Mouse (Mus musculus): ENCODE measurements around the gene Pcyox1.
A peak's percentile ranks its signal among the peaks of the same experiment; 100 is the strongest.

Gene Pcyox1

DNA sequence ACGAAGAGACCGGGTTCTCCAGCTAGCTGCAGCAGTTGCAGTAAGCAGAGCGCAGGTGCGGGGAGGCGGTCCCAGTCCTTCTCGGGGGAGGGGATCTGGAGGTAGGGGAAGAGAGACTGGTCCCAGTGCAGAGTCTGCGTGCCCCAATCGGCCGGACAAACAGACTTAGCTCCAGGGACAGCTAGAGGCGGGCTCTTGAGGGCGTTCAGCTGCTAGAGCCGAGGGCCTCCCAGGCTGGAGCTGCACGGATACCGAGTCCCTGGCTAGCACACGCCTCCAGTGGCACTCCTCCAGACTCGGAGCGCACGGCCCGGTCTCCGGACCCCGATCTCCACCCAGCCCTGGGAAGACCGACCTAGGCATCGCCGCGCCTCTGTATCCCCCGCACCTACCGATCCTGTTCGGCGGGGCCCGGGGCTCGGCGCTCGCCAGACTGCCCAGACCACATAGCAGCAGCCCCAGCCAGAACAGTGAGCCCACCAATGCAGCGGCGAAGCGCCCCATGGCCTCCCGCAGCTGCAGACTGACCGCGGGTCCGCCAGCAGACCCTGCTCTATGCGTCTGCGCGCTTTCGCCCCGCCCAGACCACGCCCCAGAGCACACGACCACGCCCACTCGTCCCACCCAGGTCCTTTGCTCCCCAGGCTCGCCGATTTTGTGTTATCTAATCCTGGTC is at the start of gene Pcyox1:
Gene Pcyox1, minus strand, starts transcription at position 574 of the 676 bp plus-strand sequence.
- peak; percentile 89 for DNase-seq (ENCODE audit: low read depth)

DNA sequence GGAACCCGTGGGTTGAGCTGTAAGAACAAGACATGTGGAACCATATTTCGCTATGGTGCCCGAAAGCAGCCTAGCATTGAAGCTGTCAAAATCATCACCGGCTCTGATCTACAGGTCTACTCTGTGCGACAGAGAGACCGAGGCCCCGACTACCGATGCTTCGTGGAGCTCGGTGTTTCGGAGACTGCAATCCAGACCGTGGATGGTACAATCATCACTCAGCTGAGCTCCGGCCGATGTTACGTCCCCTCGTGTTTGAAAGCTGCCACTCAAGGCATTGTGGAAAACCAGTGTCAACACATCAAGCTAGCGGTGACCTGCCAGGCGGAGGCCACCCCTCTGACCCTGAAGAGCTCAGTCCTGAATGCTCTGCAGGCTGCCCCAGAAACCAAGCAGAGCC is 48.6 kb upstream of the Pcyox1 start:
- no peak for DNase-seq (ENCODE audit: low read depth)

DNA sequence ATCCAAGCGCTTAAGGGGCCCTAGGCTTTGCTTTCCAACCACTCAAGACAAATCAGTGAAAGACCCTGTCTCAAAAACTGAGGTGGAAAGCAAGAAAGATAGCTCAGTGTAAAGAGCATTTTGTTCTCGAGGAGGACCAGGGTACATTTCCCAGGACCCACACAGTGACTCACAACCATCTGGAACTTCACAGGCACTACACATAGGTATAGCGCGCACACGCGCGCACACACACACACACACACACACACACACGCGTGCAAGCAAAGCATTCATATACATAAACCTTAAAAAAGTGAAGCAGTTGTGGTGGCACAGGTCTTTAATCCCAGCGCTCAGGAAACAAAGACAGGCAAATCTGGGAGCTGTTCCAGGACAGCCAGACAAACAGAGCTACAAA is 44.6 kb upstream of the Pcyox1 start:
- no peak for DNase-seq (ENCODE audit: low read depth)

DNA sequence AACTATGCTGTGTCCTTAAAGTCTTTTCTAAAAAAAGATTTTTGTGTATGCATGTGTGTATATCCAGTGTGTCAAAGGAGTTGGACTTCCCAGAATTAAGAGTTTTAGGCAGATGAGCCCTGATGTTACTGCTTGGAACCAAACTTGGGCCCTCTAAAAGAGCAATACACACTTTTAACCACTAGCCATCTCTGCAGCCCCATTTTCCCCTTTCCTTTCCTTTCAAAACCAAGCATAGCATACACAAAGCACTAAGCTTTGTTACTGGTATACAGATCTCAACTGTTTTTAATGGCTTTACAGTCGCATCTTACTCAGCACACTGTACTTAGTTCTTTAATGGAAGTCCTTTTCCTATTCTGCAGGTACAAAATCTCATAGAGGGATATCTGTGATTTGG is 42.6 kb upstream of the Pcyox1 start:
- DNase-seq (ENCODE audit: low read depth) = peak; percentile 51

DNA sequence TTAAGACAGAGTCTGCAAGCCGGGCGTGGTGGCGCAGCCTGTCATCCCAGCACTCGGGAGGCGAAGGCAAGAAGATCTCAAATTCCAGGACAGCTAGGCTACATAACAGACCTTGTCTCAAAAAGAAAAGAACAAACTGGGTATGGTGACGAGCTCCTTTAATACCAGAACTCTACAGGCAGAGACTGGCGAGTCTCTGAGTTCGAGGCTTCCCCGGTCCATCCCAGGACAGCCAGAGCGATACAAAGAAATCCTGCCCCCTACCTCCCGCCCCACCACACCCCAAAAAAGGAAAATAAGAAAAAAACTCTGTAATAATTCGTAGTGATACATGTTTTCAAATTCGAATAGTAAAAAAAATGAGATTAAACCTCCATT is 42.2 kb upstream of the Pcyox1 start:
- no peak for DNase-seq (ENCODE audit: low read depth)

DNA sequence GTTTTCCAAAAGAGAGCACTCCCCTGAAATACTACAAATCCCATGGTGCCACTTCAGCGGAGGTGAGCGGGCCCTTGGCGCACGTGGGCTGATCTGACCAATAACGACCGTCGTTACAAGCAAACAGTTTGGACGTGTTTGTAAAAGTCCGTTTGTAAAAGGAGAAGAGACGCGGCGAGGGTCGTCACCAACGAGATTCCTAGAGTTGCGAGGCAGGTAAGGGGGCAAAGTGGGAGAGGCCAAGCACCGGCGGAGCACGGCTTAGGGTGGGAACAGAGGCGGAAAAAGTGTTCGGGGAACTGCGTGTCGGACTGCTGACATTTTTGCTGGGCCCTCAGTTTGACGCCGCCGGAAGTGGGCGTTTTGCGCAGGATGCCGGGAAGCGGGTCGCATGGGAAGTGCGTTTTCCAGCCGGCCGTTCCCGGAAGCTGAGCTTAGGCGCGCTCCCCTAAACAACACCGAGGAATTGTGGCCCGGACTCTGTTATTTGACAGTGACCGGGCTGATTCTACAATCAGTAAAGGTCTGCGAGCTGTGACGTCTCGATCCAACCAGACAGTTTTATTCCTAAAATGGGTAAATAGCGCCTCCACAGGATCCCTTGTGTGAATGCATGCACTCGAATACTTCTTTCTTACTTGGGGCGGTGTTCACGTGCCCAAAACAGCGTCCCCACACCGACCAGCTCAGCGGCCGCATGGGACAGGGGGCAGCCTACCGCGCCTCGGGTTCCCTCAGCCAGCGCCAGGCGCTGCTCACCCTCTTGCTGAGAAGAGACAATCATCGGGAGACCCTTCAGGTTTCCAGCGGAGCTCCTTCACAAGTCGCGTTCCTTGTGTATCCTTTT is 41.5 kb upstream of the Pcyox1 start, which contains the start of gene C87436:
Gene C87436, plus strand, starts transcription at position 103 of the 847 bp plus-strand sequence.
- DNase-seq (ENCODE audit: low read depth) = peak; percentile 99

DNA sequence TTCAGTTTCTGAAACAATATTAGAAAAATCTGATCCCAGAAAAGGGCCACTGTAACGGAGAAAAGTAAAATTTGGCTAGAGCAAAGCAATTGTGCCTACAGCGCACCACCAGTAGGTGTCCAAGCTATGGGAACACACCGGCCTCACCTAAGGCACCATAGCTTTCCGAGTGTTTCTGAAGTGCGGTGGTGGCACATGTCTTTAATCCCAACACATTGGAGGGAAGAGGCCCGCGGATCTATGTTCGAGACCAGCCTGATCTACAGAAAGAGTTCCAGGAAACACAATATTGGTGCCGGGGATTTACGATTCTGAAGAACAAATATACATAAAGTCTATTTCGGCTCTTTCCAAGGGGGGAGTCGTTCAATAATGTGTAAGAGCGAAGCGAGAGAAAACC is 40.8 kb upstream of the Pcyox1 start:
- DNase-seq (ENCODE audit: low read depth) = peak; percentile 87

DNA sequence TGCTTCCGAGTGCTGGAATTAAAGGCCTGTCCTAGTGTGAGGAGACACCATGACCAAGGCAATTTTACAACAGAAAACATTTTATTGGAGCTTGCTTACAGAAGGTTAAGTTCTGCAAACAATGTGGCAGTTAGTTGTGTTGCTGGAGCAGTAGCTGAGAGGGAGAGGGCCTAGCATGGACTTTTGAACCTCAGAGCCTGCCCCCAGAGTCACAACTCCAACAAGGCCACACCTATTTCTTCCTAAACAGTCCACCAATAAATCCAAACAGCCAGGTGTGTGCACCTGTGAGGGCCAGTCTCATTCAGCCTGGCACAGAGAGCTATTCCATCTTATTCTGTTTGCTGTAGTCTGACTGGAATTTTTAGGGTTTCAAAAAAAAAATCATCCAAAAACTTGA is 36.7 kb upstream of the Pcyox1 start:
- no peak for DNase-seq (ENCODE audit: low read depth)

DNA sequence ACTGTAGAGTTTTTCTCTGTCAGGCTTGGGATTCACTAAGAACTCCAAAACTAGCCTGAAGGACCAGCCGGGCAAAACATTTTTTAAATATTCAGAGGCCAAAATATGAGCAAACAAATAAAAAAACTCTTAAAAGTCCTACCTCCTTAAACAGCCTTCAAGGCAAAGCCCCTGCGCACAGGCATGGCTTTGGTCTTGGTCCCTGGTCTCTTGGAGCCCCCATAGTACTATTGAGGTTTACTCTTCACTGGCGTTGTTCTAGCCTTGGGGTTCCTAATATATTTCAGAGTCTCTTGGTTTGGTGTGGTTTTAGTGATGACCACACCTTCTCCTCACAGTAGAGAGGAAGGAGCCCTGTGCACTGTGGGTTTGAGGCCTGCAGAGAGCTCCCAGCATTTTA is 34.6 kb upstream of the Pcyox1 start:
- DNase-seq (ENCODE audit: low read depth) = no peak

DNA sequence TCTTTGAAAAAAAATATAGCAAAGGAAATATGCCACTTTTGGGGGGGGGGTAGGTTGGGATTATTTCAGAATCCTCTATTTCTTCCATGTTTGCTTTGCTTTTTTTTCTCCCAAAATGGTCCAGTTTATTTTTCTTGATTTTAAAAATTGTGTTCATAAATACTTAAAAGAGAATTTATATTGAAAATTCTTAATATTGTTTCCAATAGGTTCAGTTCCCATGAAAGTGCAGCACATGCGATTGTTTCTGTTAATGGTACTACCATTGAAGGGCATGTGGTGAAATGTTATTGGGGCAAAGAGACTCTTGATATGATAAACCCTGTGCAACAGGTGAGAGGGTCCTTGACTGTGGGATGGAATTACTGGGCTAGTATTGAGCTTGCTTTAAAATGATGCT is 29.4 kb upstream of the Pcyox1 start, which contains the start of gene Gm44790:
Gene Gm44790, plus strand, starts transcription at position 301 of the 400 bp plus-strand sequence.
- DNase-seq (ENCODE audit: low read depth) = no peak

DNA sequence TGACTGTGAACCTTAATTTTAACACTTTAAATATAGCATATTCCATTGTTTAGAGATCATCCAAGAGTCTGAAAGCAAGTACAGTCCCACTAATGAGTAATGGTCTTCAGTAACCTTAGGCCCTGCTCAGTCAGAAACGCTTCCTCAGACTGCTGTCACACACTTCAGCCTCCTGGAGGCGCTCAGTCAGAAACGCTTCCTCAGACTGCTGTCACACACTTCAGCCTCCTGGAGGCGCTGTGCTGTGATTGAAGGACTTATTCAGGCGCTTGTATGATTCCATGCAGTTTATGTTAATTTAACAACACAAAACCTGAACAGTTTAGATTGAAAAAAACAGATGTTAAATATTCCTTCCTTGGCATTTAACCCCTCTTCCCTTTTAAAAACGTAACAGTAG is 23.5 kb upstream of the Pcyox1 start:
- DNase-seq (ENCODE audit: low read depth) = peak; percentile 61

DNA sequence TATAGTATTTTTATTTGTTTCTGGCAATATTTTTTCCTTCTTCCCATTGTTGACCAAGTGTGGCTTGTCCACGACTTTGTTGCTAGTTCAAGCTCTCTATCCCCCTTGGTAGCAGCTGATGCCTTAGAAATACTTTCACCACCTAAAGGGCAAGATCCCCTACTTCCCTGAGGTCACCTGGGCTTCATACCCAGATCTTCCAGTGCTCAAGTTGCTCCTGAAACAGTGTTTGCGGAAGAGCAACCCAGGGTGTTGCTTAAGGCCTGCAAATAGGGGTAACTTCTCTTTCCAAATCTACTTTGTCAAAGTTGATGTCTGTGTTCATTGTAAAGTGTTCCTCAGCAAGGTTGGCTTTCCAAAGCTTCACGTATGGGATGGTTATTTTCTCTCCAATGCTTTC is 22.3 kb upstream of the Pcyox1 start:
- DNase-seq (ENCODE audit: low read depth) = no peak

DNA sequence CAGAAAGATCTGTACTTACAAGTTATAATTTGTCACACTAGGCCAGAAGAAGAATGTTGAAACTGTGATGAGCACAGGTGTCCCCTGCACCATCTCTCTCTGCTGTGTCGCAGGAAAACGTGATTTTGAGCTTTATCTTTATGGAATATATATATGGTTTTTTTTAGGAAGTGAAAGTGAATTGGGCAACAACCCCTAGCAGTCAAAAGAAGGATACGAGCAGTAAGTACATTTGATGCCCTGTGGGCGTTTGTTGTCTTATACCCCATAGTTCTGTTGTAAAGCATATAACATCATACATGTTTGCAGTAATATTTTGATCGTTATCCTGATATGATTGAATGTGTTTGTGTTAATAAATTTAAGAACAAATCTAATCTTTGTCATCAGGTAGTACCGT is 21.8 kb upstream of the Pcyox1 start:
- no peak for DNase-seq (ENCODE audit: low read depth)

DNA sequence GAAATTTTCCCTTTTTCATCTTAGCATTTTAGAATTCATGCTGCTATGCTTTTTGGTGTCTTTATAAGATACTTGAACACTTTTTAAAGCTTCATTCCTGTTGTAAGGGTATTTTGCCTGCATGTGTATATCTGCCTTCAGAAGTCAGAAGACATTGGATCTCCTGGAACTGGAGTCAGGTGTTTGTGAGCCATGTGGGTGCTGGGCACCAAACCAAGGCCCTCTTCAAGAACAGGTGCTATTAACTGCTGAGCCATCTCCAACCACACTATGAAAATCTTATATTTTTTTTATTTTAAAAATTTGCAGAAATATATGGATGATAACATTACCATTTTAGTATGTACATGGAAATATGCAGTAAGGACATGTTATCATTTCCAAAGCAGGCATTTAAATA is 9.4 kb upstream of the Pcyox1 start:
- DNase-seq (ENCODE audit: low read depth) = no peak

DNA sequence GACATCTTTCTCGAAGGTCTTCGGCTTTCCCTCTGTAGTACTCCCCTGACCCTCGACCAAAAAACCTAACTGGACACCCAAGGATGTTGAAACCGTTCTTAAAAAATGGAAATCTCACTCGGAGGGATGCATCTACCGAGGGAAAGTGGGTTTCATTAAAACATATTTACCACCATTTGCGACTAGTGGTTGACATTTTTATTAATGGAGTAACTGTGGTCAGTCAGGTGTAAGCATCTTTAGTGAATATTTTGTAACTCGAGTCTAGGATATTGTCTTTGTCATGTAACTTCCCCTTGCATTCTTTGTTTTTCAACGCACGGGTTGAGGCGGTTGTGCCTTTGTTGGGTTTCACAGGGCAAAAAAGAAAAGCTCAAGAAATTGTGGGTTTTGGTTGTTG is 8.0 kb upstream of the Pcyox1 start:
- peak; percentile 71 for DNase-seq (ENCODE audit: low read depth)

DNA sequence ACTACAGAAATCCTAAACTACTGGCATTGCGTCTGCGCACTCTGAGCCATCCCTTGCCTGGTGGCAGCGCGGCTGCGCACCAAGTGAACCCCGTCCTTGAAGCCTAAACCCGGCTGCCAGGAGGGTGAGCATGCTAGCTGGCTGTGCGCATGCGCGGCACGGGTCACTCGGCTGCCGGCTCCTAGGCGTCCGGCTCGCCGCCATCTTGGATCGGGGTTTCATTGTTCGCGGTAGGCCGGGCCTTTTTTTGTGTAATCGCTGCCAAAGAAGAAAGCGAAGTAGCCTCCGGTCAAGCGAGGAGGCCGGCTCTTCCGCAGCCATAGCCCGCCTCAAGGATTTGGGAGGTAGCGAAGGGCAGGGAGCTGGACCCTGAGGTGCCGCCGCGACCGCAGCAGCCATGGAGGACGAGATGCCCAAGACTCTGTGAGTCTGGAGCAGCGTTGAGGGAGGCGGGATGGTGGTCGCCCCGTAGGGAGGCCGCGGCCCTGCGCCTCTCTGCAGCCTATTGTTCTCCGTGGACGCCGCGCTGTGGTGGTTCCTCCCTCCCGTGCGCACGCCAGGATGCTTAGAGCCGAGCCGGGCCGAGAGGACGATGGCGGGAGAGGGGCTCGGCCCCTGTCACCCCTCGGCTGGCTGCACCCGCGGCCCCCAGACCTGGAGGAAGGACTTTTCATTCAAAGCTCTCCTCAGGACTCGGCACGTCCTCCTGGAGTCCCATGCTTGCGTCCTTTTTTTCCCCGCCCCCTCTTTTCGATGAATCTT is 7.3 kb upstream of the Pcyox1 start, which contains the start of gene Tia1:
Gene Tia1, plus strand, starts transcription at position 120 of the 762 bp plus-strand sequence.
- peak; percentile 98 for DNase-seq (ENCODE audit: low read depth)

DNA sequence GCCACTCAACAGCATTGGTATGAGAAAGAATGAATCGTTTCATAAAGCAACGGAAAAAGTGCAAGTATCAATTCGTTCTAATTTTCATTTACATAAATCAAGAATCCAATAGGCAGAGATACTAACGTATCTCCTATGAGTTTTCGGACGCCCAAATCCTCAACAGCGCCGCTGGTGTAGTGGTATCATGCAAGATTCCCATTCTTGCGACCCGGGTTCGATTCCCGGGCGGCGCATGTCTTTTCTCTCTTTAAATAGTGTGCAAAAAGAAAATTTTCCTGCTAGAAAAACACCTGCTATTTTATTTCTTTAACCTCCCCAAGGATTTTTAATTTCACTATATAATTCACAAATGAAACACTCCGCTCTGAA is 6.8 kb upstream of the Pcyox1 start:
- peak; percentile 92 for DNase-seq (ENCODE audit: low read depth)

DNA sequence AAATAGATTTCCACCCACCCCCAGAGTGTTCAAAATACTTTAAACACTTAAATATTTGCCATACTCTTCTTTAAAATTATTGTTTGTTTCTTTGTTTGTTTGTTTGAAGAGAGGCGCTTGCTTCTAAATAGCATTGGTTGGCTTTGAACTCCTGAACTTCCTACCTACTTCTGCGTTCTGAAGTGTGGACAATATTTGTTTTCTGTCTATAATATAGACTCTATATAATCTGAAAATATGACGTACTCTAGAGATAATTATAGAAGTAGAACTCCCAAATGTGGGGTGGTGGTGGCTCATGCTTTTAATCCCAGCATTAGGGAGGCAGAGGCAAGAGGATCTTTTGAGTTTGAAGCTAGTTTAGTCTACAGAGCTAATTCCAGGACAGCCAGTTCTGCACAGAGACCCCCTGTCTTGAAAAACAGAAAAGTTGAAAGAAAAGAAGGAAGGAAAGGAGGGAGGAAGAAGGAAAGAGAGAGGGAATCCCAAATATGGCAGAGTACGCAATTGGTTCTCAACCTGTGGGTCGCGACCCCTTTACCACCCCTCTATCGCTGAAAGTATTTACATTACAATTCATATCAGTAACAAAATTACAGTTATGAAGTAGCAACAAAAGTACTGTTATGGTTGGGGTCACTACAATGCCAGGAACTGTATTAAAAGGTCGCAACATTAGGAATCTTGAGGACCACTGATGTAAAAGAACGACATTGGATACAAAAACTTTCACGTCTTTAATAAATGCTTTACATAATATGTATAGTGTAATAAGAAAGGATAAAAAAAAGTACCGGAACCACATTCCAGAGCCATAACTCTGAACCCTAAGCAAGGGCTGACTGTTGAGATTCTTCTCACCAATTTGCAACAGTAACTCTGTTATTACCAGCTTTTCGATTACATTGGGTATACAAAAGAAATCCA is 6.0 kb upstream of the Pcyox1 start:
- peak; percentile 62 for DNase-seq (ENCODE audit: low read depth)

DNA sequence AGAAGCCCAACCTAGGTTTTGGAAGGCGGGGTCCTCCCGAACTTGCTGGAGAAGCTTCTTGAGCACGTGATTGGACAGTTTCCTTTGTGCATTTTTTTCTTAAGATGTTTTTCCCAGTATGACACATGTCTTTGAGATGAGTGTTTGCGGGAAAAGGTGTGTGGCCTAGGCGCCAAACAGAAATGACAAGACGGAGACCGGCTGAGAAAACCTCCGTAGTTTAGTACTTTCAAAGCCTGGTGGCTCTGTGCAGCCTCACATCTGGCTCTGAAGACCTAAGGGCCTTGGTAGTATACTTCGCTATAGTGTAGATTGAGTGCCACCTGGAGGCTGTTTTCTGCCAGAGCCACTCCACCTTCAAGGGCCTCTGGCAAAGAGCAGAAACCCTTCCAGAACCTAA is 4.0 kb upstream of the Pcyox1 start:
- DNase-seq (ENCODE audit: low read depth) = peak; percentile 92

DNA sequence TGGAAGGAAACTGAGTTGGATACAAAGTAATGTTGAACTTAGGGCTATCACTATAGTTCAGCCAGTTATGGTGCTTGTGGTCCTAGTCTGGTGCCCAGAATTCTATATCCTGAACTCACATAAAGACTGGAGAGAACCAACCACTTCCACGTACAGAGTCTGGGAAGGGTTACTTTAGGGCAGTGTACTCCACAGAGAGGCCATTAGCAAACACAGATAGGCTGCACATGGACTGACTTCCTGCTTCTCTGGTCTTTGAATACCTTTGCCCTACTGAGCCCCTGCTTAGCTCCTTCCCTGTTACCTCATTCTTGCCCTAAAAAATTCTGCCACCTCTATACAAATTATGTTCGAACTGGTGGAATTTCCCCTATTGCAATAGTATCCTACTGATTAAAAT is 3.0 kb upstream of the Pcyox1 start:
- DNase-seq (ENCODE audit: low read depth) = no peak

DNA sequence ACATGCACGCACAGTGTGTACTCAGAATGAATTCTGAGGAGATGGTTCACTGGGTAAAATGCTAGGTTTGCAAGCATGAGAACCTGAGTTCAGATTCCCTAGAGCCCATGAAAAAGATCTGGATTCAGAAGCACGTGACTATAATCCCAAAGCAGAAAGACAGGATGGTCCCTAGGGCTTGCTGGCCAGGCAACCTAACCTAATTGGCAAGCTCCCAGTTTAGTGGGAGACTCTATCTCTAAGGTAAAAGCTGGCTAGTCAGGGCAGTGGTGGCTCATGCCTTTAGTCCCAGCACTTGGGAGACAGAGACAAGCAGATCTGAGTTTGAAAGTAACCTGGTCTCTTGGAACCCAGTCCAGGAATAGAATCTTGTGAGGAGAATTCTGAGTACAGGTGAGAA is 2.0 kb upstream of the Pcyox1 start:
- no peak for DNase-seq (ENCODE audit: low read depth)

Measured in 416B (cell line).